Mouse (Mus musculus) stomach, postnatal 0 days (tissue): ENCODE data around the gene Igfbp2. TPM values are rescaled to one million over a fixed set of nuclear protein-coding genes. Genes with fewer than 3 reads are reported as not detected.
A peak's percentile ranks its signal among the peaks of the same experiment; 100 is the strongest.

Experiments used
- ATAC-seq: fragments of 200-750 bp; cut with Nextera tagmentation; 2 replicates; pipeline ENCODE4 v1.8.0; 2017; ENCODE audit not compliant: low FRiP score, low TSS enrichment
- DNase-seq: peaks from one replicate; pipeline ENCODE4 v3.0.0-alpha.2; 2016; ENCODE audit warnings: low spot score
- H3K27ac ChIP-seq: fragments of 300-500 bp; sonication (generic); replicated peaks from 2 replicates; pipeline ENCODE4 v1.5.1; 2014; ENCODE audit warnings: mild to moderate bottlenecking, control low read depth
- H3K27me3 ChIP-seq: fragments of 300-500 bp; sonication (generic); 2 replicates; pipeline ENCODE4 v1.6.1; 2014; ENCODE audit warnings: low read length; ENCODE audit not compliant: control insufficient read depth, insufficient read depth
- H3K36me3 ChIP-seq: fragments of 300-500 bp; sonication (generic); 2 replicates; pipeline ENCODE4 v1.6.1; 2014; ENCODE audit warnings: low read length, mixed read lengths; ENCODE audit not compliant: control insufficient read depth, insufficient read depth
- H3K4me1 ChIP-seq: fragments of 300-500 bp; sonication (generic); replicated peaks from 2 replicates; pipeline ENCODE4 v1.6.1; 2014; ENCODE audit warnings: antibody characterized with exemption; ENCODE audit not compliant: control insufficient read depth, insufficient read depth
- H3K4me2 ChIP-seq: fragments of 300-500 bp; sonication (generic); replicated peaks from 2 replicates; pipeline ENCODE4 v1.6.1; 2014; ENCODE audit warnings: low read depth, mild to moderate bottlenecking, control low read depth, moderate library complexity
- H3K4me3 ChIP-seq: fragments of 300-500 bp; sonication (generic); 2 replicates; pipeline ENCODE4 v1.5.1; 2014; ENCODE audit warnings: low read depth, low read length, control low read depth
- H3K9ac ChIP-seq: fragments of 300-500 bp; sonication (generic); 2 replicates; pipeline ENCODE4 v1.6.1; 2014; ENCODE audit warnings: mild to moderate bottlenecking, low read length, control low read depth, mixed read lengths
- H3K9me3 ChIP-seq: fragments of 300-500 bp; sonication (generic); 2 replicates; pipeline ENCODE4 v1.6.1; 2016; ENCODE audit warnings: low read length; ENCODE audit not compliant: control insufficient read depth
- CTCF ChIP-seq: IDR thresholded peaks from 2 replicates; pipeline ENCODE4 v1.5.1; 2016; ENCODE audit warnings: antibody characterized with exemption, low read depth, mild to moderate bottlenecking, moderate library complexity
- EP300 ChIP-seq: optimal IDR thresholded peaks from 2 replicates; pipeline ENCODE3; 2016; ENCODE audit warnings: antibody characterized with exemption
- WGBS: fragments of 180-500 bp; shearing (Covaris S2); extraction: QIAGEN DNeasy Blood & Tissue Kit; methylation state at CpG from one replicate; pipeline ENCODE4 v1.1.7; 2014; 5-methylcytosine and 5-hydroxymethylcytosine counted together
- polyA plus RNA-seq: library from polyadenylated mRNA; unstranded; fragments of >200 nt; fragmentation: Nextera tagmentation; extraction: Ambion mirVana; gene quantifications from 2 replicates; pipeline ENCODE4 v1.2.1, GENCODE M21; 2015

Gene Igfbp2
- polyA plus RNA-seq, 1 experiment from 2014 or later, result 499 TPM

- H3K4me2 ChIP-seq, result no peak overlapping the region
- no peaks in the 10 kb centered on the region for H3K36me3 ChIP-seq
- H3K9ac ChIP-seq, result no peak overlapping the region
- 30% methylated on average over 3 of the region's 3 CpGs for WGBS
- no peak for ATAC-seq
- no peaks in the 10 kb centered on the region for H3K27me3 ChIP-seq
- no peak overlapping the region for H3K4me3 ChIP-seq
- no peaks in the 10 kb centered on the region for H3K4me1 ChIP-seq
- TF ChIP-seq CTCF (peak; percentile 73), EP300 (no peak)
- H3K9me3 ChIP-seq, result no peaks in the 10 kb centered on the region
- H3K27ac ChIP-seq, result no peak overlapping the region
- DNase-seq, result no peak
These were observed 51.8 kb downstream of the Igfbp2 start for GRCm38 (mm10) chr1:72876111-72876510.

GRCm38 (mm10) chr1:72877892-72878291 lies 53.6 kb downstream of the Igfbp2 start:
- Histone ChIP-seq H3K9me3 (no peaks in the 10 kb centered on the region), H3K27ac (no peak overlapping the region), H3K4me1 (no peaks in the 10 kb centered on the region), H3K4me3 (no peak overlapping the region), H3K4me2 (peak overlapping the region; percentile 24), H3K36me3 (no peaks in the 10 kb centered on the region), H3K9ac (no peak overlapping the region), H3K27me3 (no peaks in the 10 kb centered on the region)
- ATAC-seq (peak; percentile 72), DNase-seq (peak; percentile 56)
- WGBS, result 13% methylated on average over 3 of the region's 3 CpGs
- peak; percentile 95 for TF ChIP-seq CTCF
- TF ChIP-seq EP300, result no peak

DNA sequence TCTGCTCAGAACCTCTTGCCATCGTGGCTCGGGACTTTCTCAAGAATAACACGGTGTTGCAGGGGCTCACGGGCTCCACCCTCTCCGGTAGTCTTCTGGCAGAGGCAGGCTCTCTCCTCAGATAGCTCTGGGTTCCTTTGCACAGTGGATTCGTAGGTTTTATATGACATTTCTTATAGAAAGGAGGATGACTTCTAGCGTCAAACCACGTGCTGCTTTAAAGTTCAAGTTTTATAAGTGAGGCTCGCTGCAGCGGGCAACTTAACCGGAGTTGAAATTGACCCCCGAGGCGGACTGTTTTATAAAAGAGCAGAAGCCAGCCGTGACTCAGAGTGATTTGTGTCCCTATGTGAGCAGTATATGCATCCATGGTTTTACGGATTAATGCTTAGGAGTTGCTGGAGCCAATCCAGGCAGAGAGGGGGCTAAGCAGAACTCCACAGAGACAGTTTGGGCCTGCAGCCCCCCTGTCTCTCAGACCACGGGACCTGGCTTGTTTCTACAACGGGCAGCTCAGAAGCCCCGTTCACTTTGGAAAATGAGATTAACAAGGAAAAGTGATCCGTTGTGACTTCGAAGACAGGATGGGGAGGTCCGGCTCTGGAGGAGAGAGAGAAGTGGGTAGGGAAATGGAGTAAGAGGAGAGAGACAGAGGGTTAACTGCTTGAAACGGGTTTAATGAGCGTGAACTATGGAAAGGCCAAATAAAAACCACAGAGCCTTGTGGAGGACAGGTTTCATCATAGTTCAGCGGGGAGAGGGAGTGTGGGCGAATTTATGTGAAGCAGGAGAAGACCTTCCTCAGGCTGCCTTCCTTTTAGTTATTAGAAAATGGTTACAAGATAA lies 54.4 kb downstream of the Igfbp2 start:
- H3K27ac ChIP-seq, result no peak overlapping the region
- H3K36me3 ChIP-seq, result no peaks in the 10 kb centered on the region
- no peaks in the 10 kb centered on the region for H3K4me1 ChIP-seq
- TF ChIP-seq EP300 (no peak), CTCF (no peak)
- H3K4me3 ChIP-seq, result no peak overlapping the region
- DNase-seq, result no peak
- no peaks in the 10 kb centered on the region for H3K9me3 ChIP-seq
- H3K27me3 ChIP-seq, result no peaks in the 10 kb centered on the region
- H3K4me2 ChIP-seq, result peak overlapping the region; percentile 24
- H3K9ac ChIP-seq, result peak overlapping the region; percentile 31; the same call in 1 of the 2 replicates
- WGBS, result 39% methylated on average over 25 of the region's 25 CpGs
- no peak for ATAC-seq

GRCm38 (mm10) chr1:72879319-72879634 lies 55.0 kb downstream of the Igfbp2 start:
- DNase-seq, result no peak
- WGBS, result 70% methylated on average over 4 of the region's 4 CpGs
- no peaks in the 10 kb centered on the region for H3K27me3 ChIP-seq

DNA sequence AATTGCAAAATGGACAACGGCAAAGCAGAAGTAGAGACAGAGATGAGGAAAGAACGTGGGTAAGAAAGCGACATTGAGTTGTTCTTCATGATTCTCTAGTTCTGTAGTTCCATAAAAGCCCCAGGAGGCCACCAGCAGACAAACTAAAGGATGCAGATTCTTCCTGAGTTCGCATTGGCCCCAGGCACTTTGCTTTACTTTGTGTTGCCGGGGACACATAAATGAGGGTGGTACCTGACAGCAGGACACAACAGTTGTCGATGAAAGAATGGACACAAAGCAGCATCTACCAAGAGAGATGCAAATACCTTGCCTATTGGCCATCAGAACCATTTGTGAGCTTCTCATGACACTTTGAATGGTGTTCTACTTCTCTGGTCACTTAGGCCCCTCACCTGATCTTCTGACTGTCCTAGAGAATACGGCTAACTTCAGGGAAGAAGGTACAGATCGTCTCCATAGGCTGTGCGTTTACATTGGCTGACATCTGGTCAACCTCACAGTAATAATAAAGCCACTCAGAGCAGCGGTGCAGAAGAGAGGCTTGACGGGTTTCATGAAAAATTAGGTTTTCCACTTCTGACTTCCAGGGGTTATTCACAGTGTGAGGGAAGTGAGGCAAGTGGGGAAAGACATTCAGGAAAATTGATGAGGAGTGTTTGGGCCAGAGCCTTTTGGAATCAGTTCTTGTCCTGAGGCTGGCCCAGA lies 61.0 kb downstream of the Igfbp2 start:
- no peak overlapping the region for H3K4me2 ChIP-seq
- H3K9ac ChIP-seq, result no peak overlapping the region
- no peak for DNase-seq
- no peaks in the 10 kb centered on the region for H3K36me3 ChIP-seq
- no peak overlapping the region for H3K4me3 ChIP-seq
- 0 out of 2 replicates have a peak, but pooled peaks cover 3% of the 10 kb centered on the region for H3K4me1 ChIP-seq
- WGBS, result 66% methylated on average over 11 of the region's 11 CpGs
- no peak for ATAC-seq
- H3K27ac ChIP-seq, result no peak overlapping the region
- H3K9me3 ChIP-seq, result no peaks in the 10 kb centered on the region
- H3K27me3 ChIP-seq, result no peaks in the 10 kb centered on the region
- TF ChIP-seq CTCF, result no peak
- TF ChIP-seq EP300, result no peak

More at GRCm38 (mm10) chr1:72879319-72879634, 55.0 kb downstream of the Igfbp2 start:
- no peak overlapping the region for H3K27ac ChIP-seq
- no peak overlapping the region for H3K9ac ChIP-seq
- H3K9me3 ChIP-seq, result no peaks in the 10 kb centered on the region
- peak; percentile 62 for TF ChIP-seq CTCF
- no peak for TF ChIP-seq EP300
- no peak overlapping the region for H3K4me2 ChIP-seq
- no peaks in the 10 kb centered on the region for H3K36me3 ChIP-seq
- H3K4me3 ChIP-seq, result no peak overlapping the region
- no peak for ATAC-seq
- H3K4me1 ChIP-seq, result no peaks in the 10 kb centered on the region

GRCm38 (mm10) chr1:72885819-72886169 lies 61.5 kb downstream of the Igfbp2 start:
- Histone ChIP-seq H3K9ac (no peak overlapping the region), H3K4me1 (0 out of 2 replicates have a peak, but pooled peaks cover 3% of the 10 kb centered on the region), H3K27me3 (no peaks in the 10 kb centered on the region), H3K36me3 (no peaks in the 10 kb centered on the region), H3K4me2 (no peak overlapping the region), H3K27ac (no peak overlapping the region), H3K4me3 (no peak overlapping the region), H3K9me3 (no peaks in the 10 kb centered on the region)
- 21% methylated on average over 7 of the region's 7 CpGs for WGBS
- TF ChIP-seq CTCF, result no peak
- no peak for TF ChIP-seq EP300
- peak; percentile 38 for DNase-seq
- peak; percentile 77; the same call in 1 of the 2 replicates for ATAC-seq
